Mouse (Mus musculus): Measurements from ENCODE around the gene Serpinb6a. TPM values are rescaled to one million over a fixed set of nuclear protein-coding genes. Genes with fewer than 3 reads are reported as not detected.

Gene Serpinb6a
- polyA plus RNA-seq, 1 experiment, result 323 TPM

- no peaks in the 10 kb centered on the region for H3K27me3 ChIP-seq (ENCODE audit: control insufficient read depth, insufficient read depth, insufficient read length)
- no peak overlapping the region for H3K4me3 ChIP-seq (ENCODE audit: insufficient read depth, poor library complexity, severe bottlenecking)
- TF ChIP-seq MYOG (IDR thresholded peaks at IDR 0.05; ENCODE audit: control insufficient read depth, extremely low read depth, insufficient read length) (no peak), MYOD1 (IDR thresholded peaks at IDR 0.05; ENCODE audit: control insufficient read depth, insufficient read length, low read depth) (no peak), CTCF (IDR thresholded peaks at IDR 0.05; ENCODE audit: control insufficient read depth, insufficient read depth, insufficient read length) (no peak), CEBPB (IDR thresholded peaks at IDR 0.05; ENCODE audit: low read depth) (no peak)
- no peaks in the 10 kb centered on the region for H3K79me2 ChIP-seq (ENCODE audit: control insufficient read depth, insufficient read depth)
- H3K36me3 ChIP-seq (ENCODE audit: control insufficient read depth, insufficient read depth), result no peaks in the 10 kb centered on the region
- H3K79me3 ChIP-seq (ENCODE audit: low read depth), result no peaks in the 10 kb centered on the region
- no peak overlapping the region for H3ac ChIP-seq (ENCODE audit: control insufficient read depth, insufficient read length, low read depth)
Observed at GRCm38 (mm10) chr13:33956571-33957421, 45.8 kb downstream of the Serpinb6a start.

GRCm38 (mm10) chr13:33952947-33953346 is 49.6 kb downstream of the Serpinb6a start:
- H3K27me3 ChIP-seq (ENCODE audit: control insufficient read depth, insufficient read depth, insufficient read length), result no peaks in the 10 kb centered on the region
- no peak overlapping the region for H3K4me3 ChIP-seq (ENCODE audit: insufficient read depth, poor library complexity, severe bottlenecking)
- no peaks in the 10 kb centered on the region for H3K79me3 ChIP-seq (ENCODE audit: low read depth)
- H3K79me2 ChIP-seq (ENCODE audit: control insufficient read depth, insufficient read depth), result no peaks in the 10 kb centered on the region
- H3ac ChIP-seq (ENCODE audit: control insufficient read depth, insufficient read length, low read depth), result no peak overlapping the region
- H3K36me3 ChIP-seq (ENCODE audit: control insufficient read depth, insufficient read depth), result no peaks in the 10 kb centered on the region
- TF ChIP-seq MYOG (IDR thresholded peaks at IDR 0.05; ENCODE audit: control insufficient read depth, extremely low read depth, insufficient read length), result no peak
- no peak for TF ChIP-seq CTCF (IDR thresholded peaks at IDR 0.05; ENCODE audit: control insufficient read depth, insufficient read depth, insufficient read length)
- no peak for TF ChIP-seq MYOD1 (IDR thresholded peaks at IDR 0.05; ENCODE audit: control insufficient read depth, insufficient read length, low read depth)
- no peak for TF ChIP-seq FOSL1 (IDR thresholded peaks at IDR 0.05; ENCODE audit: insufficient read depth, low read length, poor library complexity, severe bottlenecking)
- no peak for TF ChIP-seq CEBPB (IDR thresholded peaks at IDR 0.05; ENCODE audit: low read depth)
- no peak for TF ChIP-seq MAX (IDR thresholded peaks at IDR 0.05)
- no peak for TF ChIP-seq USF1 (IDR thresholded peaks at IDR 0.05; ENCODE audit: low read depth)

- Histone ChIP-seq H3K4me3 (ENCODE audit: insufficient read depth, poor library complexity, severe bottlenecking) (no peak overlapping the region), H3K36me3 (ENCODE audit: control insufficient read depth, insufficient read depth) (no peaks in the 10 kb centered on the region), H3K79me3 (ENCODE audit: low read depth) (no peaks in the 10 kb centered on the region), H3K79me2 (ENCODE audit: control insufficient read depth, insufficient read depth) (no peaks in the 10 kb centered on the region), H3ac (ENCODE audit: control insufficient read depth, insufficient read length, low read depth) (no peak overlapping the region), H3K27me3 (ENCODE audit: control insufficient read depth, insufficient read depth, insufficient read length) (no peaks in the 10 kb centered on the region)
- TF ChIP-seq MAX (IDR thresholded peaks at IDR 0.05) (no peak), USF1 (IDR thresholded peaks at IDR 0.05; ENCODE audit: low read depth) (peak; percentile 61)
Observed at GRCm38 (mm10) chr13:33952075-33952449, 50.5 kb downstream of the Serpinb6a start.

GRCm38 (mm10) chr13:33951308-33952074 is 51.1 kb downstream of the Serpinb6a start:
- Histone ChIP-seq H3K79me3 (ENCODE audit: low read depth) (no peaks in the 10 kb centered on the region), H3K79me2 (ENCODE audit: control insufficient read depth, insufficient read depth) (no peaks in the 10 kb centered on the region), H3K4me3 (ENCODE audit: insufficient read depth, poor library complexity, severe bottlenecking) (no peak overlapping the region), H3K36me3 (ENCODE audit: control insufficient read depth, insufficient read depth) (no peaks in the 10 kb centered on the region), H3ac (ENCODE audit: control insufficient read depth, insufficient read length, low read depth) (no peak overlapping the region), H3K27me3 (ENCODE audit: control insufficient read depth, insufficient read depth, insufficient read length) (no peaks in the 10 kb centered on the region)
- peak; percentile 34 for TF ChIP-seq CEBPB (IDR thresholded peaks at IDR 0.05; ENCODE audit: low read depth)
- TF ChIP-seq CTCF (IDR thresholded peaks at IDR 0.05; ENCODE audit: control insufficient read depth, insufficient read depth, insufficient read length), result no peak
- TF ChIP-seq MAX (IDR thresholded peaks at IDR 0.05), result peak; percentile 45
- TF ChIP-seq FOSL1 (IDR thresholded peaks at IDR 0.05; ENCODE audit: insufficient read depth, low read length, poor library complexity, severe bottlenecking), result peak; percentile 53
- no peak for TF ChIP-seq MYOG (IDR thresholded peaks at IDR 0.05; ENCODE audit: control insufficient read depth, extremely low read depth, insufficient read length)
- peak; percentile 12 for TF ChIP-seq MYOD1 (IDR thresholded peaks at IDR 0.05; ENCODE audit: control insufficient read depth, insufficient read length, low read depth)
- TF ChIP-seq USF1 (IDR thresholded peaks at IDR 0.05; ENCODE audit: low read depth), result peak; percentile 41

- H3K79me2 ChIP-seq (ENCODE audit: control insufficient read depth, insufficient read depth), result no peaks in the 10 kb centered on the region
- TF ChIP-seq USF1 (IDR thresholded peaks at IDR 0.05; ENCODE audit: low read depth) (no peak), CEBPB (IDR thresholded peaks at IDR 0.05; ENCODE audit: low read depth) (no peak), CTCF (IDR thresholded peaks at IDR 0.05; ENCODE audit: control insufficient read depth, insufficient read depth, insufficient read length) (no peak), FOSL1 (IDR thresholded peaks at IDR 0.05; ENCODE audit: insufficient read depth, low read length, poor library complexity, severe bottlenecking) (no peak)
Observed at GRCm38 (mm10) chr13:33942212-33942779, 60.3 kb downstream of the Serpinb6a start.

More at GRCm38 (mm10) chr13:33942212-33942779, 60.3 kb downstream of the Serpinb6a start:
- H3K4me3 ChIP-seq (ENCODE audit: insufficient read depth, poor library complexity, severe bottlenecking), result no peak overlapping the region
- no peak overlapping the region for H3ac ChIP-seq (ENCODE audit: control insufficient read depth, insufficient read length, low read depth)
- no peaks in the 10 kb centered on the region for H3K36me3 ChIP-seq (ENCODE audit: control insufficient read depth, insufficient read depth)
- H3K79me3 ChIP-seq (ENCODE audit: low read depth), result no peaks in the 10 kb centered on the region
- H3K27me3 ChIP-seq (ENCODE audit: control insufficient read depth, insufficient read depth, insufficient read length), result no peaks in the 10 kb centered on the region
